Mouse (Mus musculus) CH12.LX (cell line): ENCODE results near the gene Tal1. TPM values are rescaled to one million over a fixed set of nuclear protein-coding genes. Genes with fewer than 3 reads are reported as not detected.
A peak's percentile ranks its signal among the peaks of the same experiment; 100 is the strongest.

Experiments
- DNase-seq: peaks from one replicate; pipeline ENCODE4 v3.0.0-alpha.2; 2013; ENCODE audit errors: extremely low read depth
- H3K27ac ChIP-seq: 2 replicates; pipeline ENCODE4 v1.5.1; 2012; ENCODE audit warnings: low read depth, mild to moderate bottlenecking, control low read depth, moderate library complexity; ENCODE audit not compliant: insufficient read depth
- H3K27me3 ChIP-seq: replicated peaks from 2 replicates; pipeline ENCODE3; 2012; ENCODE audit warnings: inconsistent platforms
- H3K36me3 ChIP-seq, 2 experiments: replicated peaks in 1 of 2; 2 replicates each; pipeline versions ENCODE3 to v1.6.1; 2012; ENCODE audit warnings: inconsistent platforms in 1 of 2, low read length in 1 of 2, mild to moderate bottlenecking in 1 of 2, mixed read lengths in 1 of 2, moderate library complexity in 1 of 2; ENCODE audit not compliant: control insufficient read depth in 1 of 2, insufficient read depth in 1 of 2
- H3K4me1 ChIP-seq, 2 experiments: 2 replicates each; pipeline ENCODE4 v1.6.1; 2012; ENCODE audit warnings: inconsistent platforms in 1 of 2, moderate library complexity in 1 of 2; ENCODE audit not compliant: insufficient read depth in 2 of 2, control insufficient read depth in 1 of 2
- H3K4me2 ChIP-seq: 2 replicates; pipeline ENCODE4 v1.6.1; 2012; ENCODE audit warnings: low read depth, mild to moderate bottlenecking, control low read depth; ENCODE audit not compliant: poor library complexity, insufficient read depth, severe bottlenecking
- H3K4me3 ChIP-seq, 3 experiments: fragments of 150-350 bp in 1 of 3; sonication (generic) in 1 of 3; replicated peaks in 1 of 3; 2 replicates each; pipeline versions ENCODE3 to v1.5.1; 2011 to 2012; ENCODE audit warnings: low read depth in 2 of 3, low read length in 2 of 3, mild to moderate bottlenecking in 2 of 3, moderate library complexity in 2 of 3, control low read depth in 1 of 3, improper control_type of control experiment in 1 of 3, inconsistent platforms in 1 of 3, mixed read lengths in 1 of 3; ENCODE audit not compliant: poor library complexity in 1 of 3
- H3K79me2 ChIP-seq: replicated peaks from 2 replicates; pipeline ENCODE4 v1.6.1; 2012; ENCODE audit warnings: mild to moderate bottlenecking, moderate library complexity; ENCODE audit not compliant: control insufficient read depth, poor library complexity, insufficient read depth, severe bottlenecking; ENCODE audit errors: extremely low read depth
- H3K9ac ChIP-seq: 2 replicates; pipeline ENCODE4 v1.6.1; 2012; ENCODE audit warnings: low read depth, mild to moderate bottlenecking, control low read depth, moderate library complexity; ENCODE audit not compliant: insufficient read depth
- H3K9me3 ChIP-seq: replicated peaks from 2 replicates; pipeline ENCODE3; 2012; ENCODE audit warnings: low read length, inconsistent platforms, mixed read lengths
- E2F4 ChIP-seq: IDR thresholded peaks from 2 replicates; pipeline ENCODE4 v1.6.1; 2011; ENCODE audit warnings: low read depth, low read length, improper control_type of control experiment; ENCODE audit not compliant: insufficient replicate concordance
- GABPA ChIP-seq: IDR thresholded peaks from 2 replicates; pipeline ENCODE4 v1.6.1; 2012; ENCODE audit warnings: low read depth, low read length, improper control_type of control experiment, inconsistent platforms; ENCODE audit not compliant: insufficient replicate concordance
- JUND ChIP-seq: conservative IDR thresholded peaks from 2 replicates; pipeline ENCODE4 v1.6.1; 2011; ENCODE audit warnings: low read depth, low read length, improper control_type of control experiment
- KAT2A ChIP-seq: IDR thresholded peaks from 2 replicates; pipeline ENCODE4 v1.6.1; 2012; ENCODE audit warnings: low read length, improper control_type of control experiment, inconsistent platforms; ENCODE audit not compliant: insufficient replicate concordance
- MEF2A ChIP-seq: IDR thresholded peaks from 2 replicates; pipeline ENCODE4 v1.6.1; 2014; ENCODE audit warnings: low read depth, mild to moderate bottlenecking, inconsistent platforms, low read length, improper control_type of control experiment, borderline replicate concordance
- SIN3A ChIP-seq: IDR thresholded peaks from 2 replicates; pipeline ENCODE4 v1.6.1; 2012; ENCODE audit warnings: low read length, improper control_type of control experiment, inconsistent platforms
- SMC3 ChIP-seq: IDR thresholded peaks from 2 replicates; pipeline ENCODE4 v1.6.1; 2011; ENCODE audit warnings: low read depth, low read length, improper control_type of control experiment
- UBTF ChIP-seq: IDR thresholded peaks from 2 replicates; pipeline ENCODE4 v1.6.1; 2012; ENCODE audit warnings: low read depth, mild to moderate bottlenecking, inconsistent platforms, low read length, improper control_type of control experiment, moderate library complexity
- ZC3H11A ChIP-seq: IDR thresholded peaks from 2 replicates; pipeline ENCODE4 v1.6.1; 2012; ENCODE audit warnings: low read depth, mild to moderate bottlenecking, inconsistent platforms, low read length, improper control_type of control experiment
- ZMIZ1 ChIP-seq: IDR thresholded peaks from 2 replicates; pipeline ENCODE4 v1.6.1; 2012; ENCODE audit warnings: low read depth, mild to moderate bottlenecking, inconsistent platforms, low read length, improper control_type of control experiment
- ZNF384 ChIP-seq: IDR thresholded peaks from 2 replicates; pipeline ENCODE4 v1.6.1; 2012; ENCODE audit warnings: low read depth, low read length, improper control_type of control experiment, inconsistent platforms
- dilution Hi-C: fragments of 300-500 bp; cut with MboI; formaldehyde crosslinking; loops from 2 replicates; pipeline ENCODE4 v1.14.3; 2020; ENCODE audit warnings: low sequenced_read_pairs; ENCODE audit not compliant: extremely low pct_unique_long_range_greater_than_20kb, extremely low pct_ligation_motif_present
- in situ Hi-C: fragments of 300-500 bp; cut with MboI; formaldehyde crosslinking; loops from 3 replicates; pipeline ENCODE4 v1.14.3; 2019; ENCODE audit warnings: low sequenced_read_pairs, low pct_ligation_motif_present, low pct_unique_long_range_greater_than_20kb, mixed read lengths
- polyA plus RNA-seq: library from polyadenylated mRNA; unstranded; fragments of >175 nt; gene quantifications from 2 replicates; pipeline ENCODE4 v1.2.1, GENCODE M21; 2012; ENCODE audit warnings: low read depth; ENCODE audit not compliant: insufficient read length
- total RNA-seq, 2 experiments: library from RNA; depleted of rRNA; stranded (reverse); fragments of 300-350 nt in 1 of 2; fragments of >200 nt in 1 of 2; gene quantifications; 2 replicates each; pipeline ENCODE4 v1.2.3; 2012 to 2014

Tal1 gene
- total and polyA plus RNA-seq, 3 experiments = 0.12 to 0.34 (median 0.13) TPM

DNA sequence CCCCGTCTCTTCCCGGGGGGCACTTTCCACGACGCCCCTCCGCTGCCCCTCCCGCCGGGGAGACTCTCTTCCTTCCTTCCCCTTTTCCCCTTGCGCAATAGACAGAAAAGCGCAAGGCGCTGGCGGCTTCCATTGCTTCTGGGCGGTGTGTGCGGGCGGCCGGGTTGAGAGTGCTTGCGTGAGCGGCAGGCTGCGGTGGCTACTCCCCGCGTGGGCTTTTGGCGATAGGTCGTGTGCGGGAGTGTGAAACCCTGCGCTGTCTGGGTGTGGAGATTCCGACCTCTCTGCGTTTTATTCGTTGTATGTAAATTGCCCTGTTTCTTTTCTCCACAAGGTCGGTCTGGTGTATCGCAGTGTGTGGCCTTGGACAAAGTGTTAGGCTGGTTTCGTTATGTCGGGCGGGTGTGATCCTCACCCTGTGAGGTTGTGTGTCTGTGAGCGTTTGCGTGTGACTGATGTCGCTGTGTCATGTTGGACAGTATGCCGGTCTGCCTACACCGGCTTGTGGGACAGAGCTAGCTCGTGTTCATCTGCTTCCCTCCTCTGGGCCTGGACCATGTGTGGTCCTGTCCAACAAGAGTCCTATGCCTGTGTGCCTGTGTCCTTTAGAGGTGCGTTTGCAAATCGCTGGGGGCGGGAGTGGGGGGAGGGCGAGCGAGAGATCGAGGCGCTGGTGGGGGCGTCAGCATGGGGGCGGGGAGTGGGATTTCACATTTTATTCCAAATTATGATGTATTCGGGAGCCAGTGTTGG is 871 bp downstream of the Tal1 start:
- Histone ChIP-seq H3K36me3 (no peaks in the 10 kb centered on the region), H3K79me2 (no peaks in the 10 kb centered on the region), H3K4me1 (no peaks in the 10 kb centered on the region), H3K9me3 (peaks cover 8% of the 10 kb centered on the region), H3K4me2 (peak overlapping the region; percentile 32), H3K27ac (no peak overlapping the region), H3K9ac (no peak overlapping the region), H3K4me3 (peak overlapping the region in 1 of 3 experiments; percentile 9), H3K27me3 (peaks cover 81% of the 10 kb centered on the region)
- dilution Hi-C loops (no loop called here), in situ Hi-C loops (no loop called here)
- TF ChIP-seq JUND (no peak), ZMIZ1 (no peak), E2F4 (no peak)
- DNase-seq = no peak

DNA sequence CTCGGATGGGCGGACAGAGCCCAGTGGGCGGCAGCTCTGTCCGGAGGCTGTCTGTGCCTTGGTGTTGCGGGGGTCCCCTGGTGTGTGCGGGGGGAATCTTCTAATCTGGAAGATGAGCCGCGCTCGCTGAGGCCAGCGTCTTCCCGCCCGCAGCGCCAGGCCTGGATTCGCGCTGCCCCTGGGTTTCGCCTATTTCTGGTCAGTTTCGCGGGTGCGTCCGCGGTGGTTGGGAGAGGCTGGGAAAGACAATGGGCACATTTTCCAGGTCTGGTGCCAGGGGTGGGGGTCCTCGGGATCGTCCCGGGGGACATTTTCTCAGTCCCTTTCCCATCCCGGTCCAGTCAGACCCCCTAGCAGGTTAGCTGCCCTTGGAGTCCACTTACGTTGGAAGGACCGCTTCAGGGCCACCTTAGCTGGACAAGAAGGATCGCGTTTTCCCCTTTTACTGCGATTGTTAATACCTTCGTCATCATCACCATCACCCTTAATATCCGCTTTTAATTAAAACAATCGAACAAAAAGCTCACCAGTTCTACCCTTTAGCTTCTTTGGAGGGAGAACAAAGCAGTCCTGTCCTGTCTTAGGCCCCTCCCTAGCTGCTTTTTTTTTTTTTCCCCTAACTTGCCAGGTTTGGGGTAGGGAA is 1.6 kb downstream of the Tal1 start:
- dilution Hi-C loops = no loop called here
- Histone ChIP-seq H3K9me3 (peaks cover 8% of the 10 kb centered on the region), H3K4me3 (no peak overlapping the region), H3K79me2 (no peaks in the 10 kb centered on the region), H3K4me1 (peaks cover 0 to under 1% of the 10 kb centered on the region in 2 experiments; a peak in 1 of 4 replicates), H3K4me2 (no peak overlapping the region), H3K36me3 (no peaks in the 10 kb centered on the region), H3K27me3 (peaks cover 81% of the 10 kb centered on the region), H3K27ac (no peak overlapping the region), H3K9ac (no peak overlapping the region)
- DNase-seq = no peak
- in situ Hi-C loops = no loop called here
- no peak for TF ChIP-seq E2F4
- TF ChIP-seq SIN3A = no peak
- TF ChIP-seq KAT2A = no peak
- TF ChIP-seq ZC3H11A = no peak
- TF ChIP-seq ZNF384 = no peak
- no peak for TF ChIP-seq GABPA
- no peak for TF ChIP-seq SMC3

DNA sequence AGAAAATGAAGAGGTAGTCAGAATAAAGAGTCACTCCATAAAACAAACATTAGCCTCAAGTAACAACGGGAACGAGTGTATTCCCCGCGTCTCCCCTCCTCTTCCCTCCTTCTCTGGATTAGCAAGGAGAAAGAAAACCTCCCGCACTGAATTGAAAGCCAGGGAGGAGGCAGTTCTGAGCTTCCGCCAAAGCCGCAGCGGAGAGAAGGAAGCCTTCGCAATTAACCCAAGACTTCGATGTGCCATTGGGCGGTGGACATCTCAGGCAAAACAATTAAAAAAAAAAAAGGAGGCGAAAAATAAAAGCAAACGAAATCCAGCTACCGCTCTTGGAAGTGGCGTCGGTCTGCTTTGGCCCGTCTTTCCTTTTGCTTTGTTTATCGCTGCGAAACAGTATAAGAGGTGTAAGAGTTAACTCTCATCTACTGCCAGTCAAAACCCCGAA is 2.1 kb downstream of the Tal1 start:
- Histone ChIP-seq H3K79me2 (no peaks in the 10 kb centered on the region), H3K27ac (no peak overlapping the region), H3K4me2 (no peak overlapping the region), H3K36me3 (no peaks in the 10 kb centered on the region), H3K9me3 (peaks cover 8% of the 10 kb centered on the region), H3K4me3 (no peak overlapping the region), H3K9ac (no peak overlapping the region), H3K27me3 (peaks cover 83% of the 10 kb centered on the region), H3K4me1 (peaks cover 2 to 4% of the 10 kb centered on the region in 2 experiments; a peak in 1 of 4 replicates)
- DNase-seq = no peak
- dilution Hi-C loops = no loop called here
- TF ChIP-seq SMC3 = no peak
- TF ChIP-seq MEF2A = no peak
- TF ChIP-seq UBTF = no peak
- in situ Hi-C loops = no loop called here
